Mouse (Mus musculus) kidney, adult 11 months (tissue): ENCODE data around the gene Spg11.

ENCODE experiments used
- DNase-seq: peaks from one replicate; pipeline ENCODE4 v3.0.0; 2022

Spg11 gene

GRCm38 (mm10) chr2:122059365-122060115 lies 58.6 kb downstream of the Spg11 start:
- DNase-seq, result no peak

GRCm38 (mm10) chr2:122043926-122044325 lies 74.3 kb downstream of the Spg11 start:
- DNase-seq, result no peak

DNA sequence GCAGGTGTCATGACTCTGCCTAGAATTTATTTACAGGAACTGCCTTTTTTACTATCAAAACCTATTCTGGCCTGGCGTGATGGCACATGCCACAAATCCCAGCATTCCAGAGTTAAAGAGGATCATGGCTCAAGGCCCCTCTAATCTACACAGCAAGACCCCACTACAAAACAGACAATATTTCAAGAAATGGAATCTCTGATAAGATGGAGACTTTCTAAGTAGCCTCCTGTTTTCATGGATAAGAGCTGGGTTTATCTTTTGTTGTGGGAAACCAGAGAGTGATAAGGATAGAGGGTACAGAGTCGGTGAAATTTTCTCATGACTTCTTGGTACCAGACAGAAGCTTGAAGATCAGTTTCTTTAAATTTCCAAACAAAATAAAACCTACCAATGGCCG lies 82.1 kb downstream of the Spg11 start:
- no peak for DNase-seq

DNA sequence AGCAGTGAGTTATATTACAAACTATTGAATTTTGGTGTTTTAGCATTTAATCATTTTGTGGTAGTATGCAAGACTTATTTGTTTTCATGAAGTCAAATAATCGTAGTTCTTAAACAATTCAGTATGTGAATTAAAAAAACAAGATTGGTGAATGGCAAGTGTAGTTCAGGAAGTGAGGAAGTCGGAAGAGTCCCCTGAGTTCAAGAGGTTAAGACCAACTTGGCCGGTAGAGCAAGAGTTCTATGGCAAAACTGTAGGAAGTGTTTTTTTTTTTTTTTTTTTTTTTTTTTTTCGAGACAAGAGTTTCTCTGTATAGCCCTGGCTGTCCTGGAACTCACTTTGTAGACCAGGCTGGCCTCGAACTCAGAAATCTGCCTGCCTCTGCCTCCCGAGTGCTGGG lies 86.2 kb downstream of the Spg11 start:
- no peak for DNase-seq

- no peak for DNase-seq
These were observed 89.2 kb downstream of the Spg11 start for GRCm38 (mm10) chr2:122028756-122029700.

GRCm38 (mm10) chr2:122027862-122028755 lies 90.1 kb downstream of the Spg11 start, which contains the start of gene Eif3j1:
Eif3j1 (plus strand) TSS chr2:122028546.
- DNase-seq, result peak; percentile 89

DNA sequence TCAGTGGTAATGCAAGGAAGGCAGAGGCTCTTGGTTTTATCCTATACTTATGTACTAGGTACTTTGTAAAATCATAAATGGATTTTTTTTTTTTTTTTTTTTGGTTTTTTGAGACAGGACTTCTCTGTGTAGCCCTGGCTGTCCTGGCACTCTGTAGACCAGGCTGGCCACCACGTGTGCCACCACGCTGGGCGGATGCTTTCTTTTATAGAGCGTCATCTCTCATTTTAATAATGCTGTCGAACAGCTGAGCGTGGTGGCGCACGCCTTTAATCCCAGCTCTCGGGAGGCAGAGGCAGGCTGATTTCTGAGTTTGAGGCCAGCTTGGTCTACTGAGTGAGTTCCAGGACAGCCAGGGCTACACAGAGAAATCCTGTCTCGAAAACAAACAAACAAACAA lies 91.1 kb downstream of the Spg11 start:
- peak; percentile 11 for DNase-seq

- no peak for DNase-seq
These were observed 95.9 kb downstream of the Spg11 start for GRCm38 (mm10) chr2:122022284-122022683.

- no peak for DNase-seq
These were observed 99.5 kb downstream of the Spg11 start for GRCm38 (mm10) chr2:122018705-122019104.

DNA sequence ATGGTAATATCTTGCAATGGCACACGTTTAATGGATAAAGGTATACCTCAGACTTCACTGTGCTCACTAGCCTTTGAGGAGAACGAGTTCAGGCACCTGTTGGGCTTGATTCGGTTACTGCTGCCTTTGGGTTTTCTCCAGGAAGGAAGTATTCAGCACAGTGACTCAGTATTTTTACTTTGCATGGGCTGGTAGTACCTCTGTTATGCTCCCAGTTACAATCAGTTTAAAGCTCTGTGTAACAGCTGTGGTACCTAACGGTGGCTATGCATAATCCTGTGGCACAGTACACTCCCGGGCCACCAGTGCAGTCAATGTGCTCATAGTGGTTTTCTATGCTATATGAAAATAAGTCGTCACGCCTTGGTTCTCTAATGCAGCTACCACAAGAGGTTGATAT lies 106.7 kb downstream of the Spg11 start:
- no peak for DNase-seq

DNA sequence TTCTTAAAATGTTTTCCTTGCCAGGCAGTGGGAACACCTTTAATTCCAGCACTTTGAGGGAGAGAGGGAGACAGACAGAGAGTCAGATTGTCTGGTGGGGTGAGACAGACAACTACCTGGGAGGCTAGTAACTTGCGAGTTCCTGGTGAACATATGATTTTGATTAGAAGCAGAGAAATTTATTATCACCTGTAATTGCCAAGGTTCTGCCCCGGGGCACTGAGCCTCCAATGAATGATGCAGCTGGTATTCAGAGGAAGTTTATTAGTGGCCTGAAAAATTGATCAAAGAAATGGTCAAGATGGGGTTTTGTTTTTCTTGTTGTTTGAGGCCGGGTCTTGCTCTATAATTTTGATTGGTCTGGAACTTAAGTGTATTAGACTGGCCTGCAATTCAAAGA lies 109.4 kb downstream of the Spg11 start:
- DNase-seq, result no peak
